Mouse (Mus musculus): Measurements from ENCODE around the gene Ralgps1.

DNA sequence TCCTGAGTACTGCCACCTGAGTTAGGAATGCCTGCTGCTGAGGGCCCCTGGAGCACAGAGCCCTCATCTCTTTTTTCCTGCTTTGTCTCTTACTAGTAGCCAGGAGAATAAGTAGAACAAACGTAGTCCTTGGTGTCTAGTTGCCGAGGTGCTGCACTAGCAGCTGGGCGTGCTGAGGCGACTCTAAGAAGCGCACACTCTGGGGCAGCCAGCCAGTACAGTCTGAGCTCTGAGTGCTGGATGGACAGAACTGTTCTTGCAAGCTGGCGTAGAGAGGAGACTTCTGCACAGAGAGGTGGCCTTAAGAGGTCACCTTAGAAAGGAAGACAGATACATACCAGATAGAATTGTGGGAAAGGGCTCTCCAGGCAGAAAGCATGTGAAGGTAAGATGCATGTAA lies 151.0 kb downstream of the Ralgps1 start:
- TF ChIP-seq CTCF (IDR thresholded peaks at IDR 0.05; ENCODE audit: extremely low read depth, insufficient read depth, insufficient read length, insufficient replicate concordance), result no peak
- TF ChIP-seq POLR2A (IDR thresholded peaks at IDR 0.05; ENCODE audit: low read depth, low read length), result no peak

Data from spleen, adult 2 months (tissue).